Mouse (Mus musculus): ENCODE data around the gene Map7.

DNA sequence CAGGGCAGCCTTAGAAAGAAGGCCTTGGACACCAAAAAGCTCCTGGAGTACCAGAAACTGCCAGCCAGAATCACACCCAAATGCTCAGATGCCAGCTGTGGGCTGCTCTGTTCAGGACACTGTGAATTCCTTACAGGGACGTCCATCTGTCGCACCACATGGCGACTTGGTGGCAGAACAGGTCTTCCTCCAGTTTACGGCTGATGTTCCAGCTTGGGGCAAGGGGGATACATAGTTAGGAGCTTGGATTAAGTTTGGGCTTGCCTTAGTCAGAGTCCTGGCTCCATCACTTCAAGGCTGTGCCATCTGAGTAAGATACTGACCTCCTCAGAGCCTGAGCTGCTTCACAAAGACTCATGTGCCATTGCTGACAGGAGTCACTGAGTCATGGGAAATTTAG lies 26.3 kb upstream of the Map7 start:
- TF ChIP-seq POLR2A (IDR thresholded peaks at IDR 0.05; ENCODE audit: borderline replicate concordance, insufficient read depth, low read length) (no peak), CTCF (IDR thresholded peaks at IDR 0.05; ENCODE audit: borderline replicate concordance, insufficient read depth, low read depth, low read length) (no peak)
